Mouse (Mus musculus): ENCODE data around the gene Arsa. TPM values are rescaled to one million over a fixed set of nuclear protein-coding genes. Genes with fewer than 3 reads are reported as not detected.

The Arsa gene
- 15.0 TPM for total RNA-seq (2023)

GRCm38 (mm10) chr15:89477091-89477491, at the start of gene Arsa:
TSS of gene Arsa (minus strand) at chr15:89477425.

GRCm38 (mm10) chr15:89498961-89499688, 21.9 kb upstream of the Arsa start, which contains the start of gene Shank3:
TSS of gene Shank3 (plus strand) at chr15:89499623.

GRCm38 (mm10) chr15:89453865-89454478, 23.3 kb downstream of the Arsa start, which contains the start of gene Mapk8ip2:
TSS of gene Mapk8ip2 (plus strand) at chr15:89453913.

GRCm38 (mm10) chr15:89429352-89430221, 47.6 kb downstream of the Arsa start, which contains the start of the genes C730034F03Rik, Gm44502 and Chkb:
TSS of gene C730034F03Rik (plus strand) at chr15:89429589.
TSS of gene Gm44502 (minus strand) at chr15:89429696.
TSS of gene Chkb (minus strand) at chr15:89429908.

GRCm38 (mm10) chr15:89425711-89426121, 51.5 kb downstream of the Arsa start, which contains the start of gene Cpt1b:
TSS of gene Cpt1b (minus strand) at chr15:89425863.

Other genes with a start within 250 kb of the Arsa start
- 395 TPM for gene Sbf1, start 162.1 kb downstream of the Arsa start, total RNA-seq (2023)
- not detected for gene Adm2, start 154.7 kb downstream of the Arsa start, total RNA-seq (2023)
- gene Miox, start 143.0 kb downstream of the Arsa start, total RNA-seq (2023) = not detected
- gene Lmf2, start 121.8 kb downstream of the Arsa start, total RNA-seq (2023) = 29.6 TPM
- gene Ncaph2, start 121.7 kb downstream of the Arsa start, total RNA-seq (2023) = 113 TPM
- gene Sco2, start 103.6 kb downstream of the Arsa start, total RNA-seq (2023) = 18.0 TPM
- gene Tymp, start 100.4 kb downstream of the Arsa start, total RNA-seq (2023) = 0.56 TPM
- not detected for gene Odf3b, start 98.1 kb downstream of the Arsa start, total RNA-seq (2023)
- not detected for gene Klhdc7b, start 92.5 kb downstream of the Arsa start, total RNA-seq (2023)
- gene Syce3, start 66.9 kb downstream of the Arsa start, total RNA-seq (2023) = not detected
- 8.1 TPM for gene Cpt1b, start 51.6 kb downstream of the Arsa start, total RNA-seq (2023)
- 7.5 TPM for gene C730034F03Rik, start 47.8 kb downstream of the Arsa start, total RNA-seq (2023)
- 0.62 TPM for gene Gm44502, start 47.7 kb downstream of the Arsa start, total RNA-seq (2023)
- gene Chkb, start 47.5 kb downstream of the Arsa start, total RNA-seq (2023) = 220 TPM
- gene Mapk8ip2, start 23.5 kb downstream of the Arsa start, total RNA-seq (2023) = not detected
- gene Shank3, start 22.2 kb upstream of the Arsa start, total RNA-seq (2023) = 0.32 TPM
- not detected for gene Acr, start 90.9 kb upstream of the Arsa start, total RNA-seq (2023)
- 1.4 TPM for gene Rabl2, start 114.5 kb upstream of the Arsa start, total RNA-seq (2023)